Mouse (Mus musculus): ENCODE data around the gene H2al1j. TPM values are rescaled to one million over a fixed set of nuclear protein-coding genes. Genes with fewer than 3 reads are reported as not detected.
"Not testable (repeated sequence)": the region's sequence is repeated elsewhere in the genome, so short reads cannot be mapped to it uniquely, and the experiment has no call there.

H2al1j gene
- not detected for total RNA-seq (2021)

GRCm38 (mm10) chrX:11327522-11327921, at the start of gene H2al1j:
H2al1j (plus strand) TSS chrX:11327822.
- intact Hi-C loops (cut with DNase I); DNase-seq (ENCODE audit: low spot score in 2 of 2): not testable (repeated sequence)

DNA sequence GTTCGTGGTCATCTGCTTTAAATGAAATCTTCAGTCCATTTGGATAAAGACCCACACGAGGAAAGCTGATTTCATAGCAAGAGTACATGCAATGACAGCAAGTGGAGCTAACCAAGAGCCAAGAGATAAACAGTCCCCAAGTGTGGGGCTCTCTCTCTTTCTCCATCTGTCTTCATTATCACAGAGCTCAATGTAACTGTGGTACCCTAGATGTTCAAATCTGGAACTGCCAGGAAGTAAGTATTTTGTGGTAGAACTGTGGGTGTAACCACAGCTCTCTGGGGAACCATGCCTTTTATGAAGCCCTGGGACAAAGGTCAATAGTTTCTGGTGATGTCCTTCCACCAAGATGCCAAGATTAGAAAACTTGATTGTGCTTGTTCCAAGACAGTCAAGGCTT, 46.9 kb upstream of the H2al1j start:
- intact Hi-C loops (cut with DNase I): no loop called here
- no peak for DNase-seq (ENCODE audit: low spot score in 2 of 2)

DNA sequence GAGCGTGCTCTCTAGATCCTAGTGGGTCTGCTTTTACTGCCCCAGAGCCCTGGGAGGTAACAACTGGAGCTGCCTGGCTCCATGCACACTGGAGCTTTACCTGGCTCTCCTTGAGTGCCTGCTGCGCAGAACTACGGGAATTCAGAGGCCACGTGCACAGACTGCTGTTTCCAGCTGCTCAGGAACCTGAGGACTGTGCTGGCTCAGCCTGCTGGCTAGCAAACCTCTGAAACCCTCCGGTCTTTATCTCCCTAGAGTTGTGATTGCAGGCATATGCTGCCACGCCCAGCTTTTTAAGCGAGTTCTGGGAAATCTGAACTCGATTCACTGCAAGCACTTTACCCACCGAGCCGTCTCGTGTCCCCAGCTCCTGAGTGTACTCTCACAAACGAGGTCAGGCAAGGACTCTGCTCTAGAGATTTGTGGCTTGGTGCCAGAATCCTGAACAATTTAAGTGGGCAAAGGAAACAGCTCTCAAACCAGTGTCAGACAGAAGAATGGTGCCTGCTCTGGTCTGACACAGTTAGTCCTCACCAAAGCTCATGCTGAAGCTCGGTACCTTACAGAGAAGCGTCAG, 39.2 kb upstream of the H2al1j start:
- DNase-seq (ENCODE audit: low spot score in 2 of 2): no peak
- intact Hi-C loops (cut with DNase I): no loop called here

DNA sequence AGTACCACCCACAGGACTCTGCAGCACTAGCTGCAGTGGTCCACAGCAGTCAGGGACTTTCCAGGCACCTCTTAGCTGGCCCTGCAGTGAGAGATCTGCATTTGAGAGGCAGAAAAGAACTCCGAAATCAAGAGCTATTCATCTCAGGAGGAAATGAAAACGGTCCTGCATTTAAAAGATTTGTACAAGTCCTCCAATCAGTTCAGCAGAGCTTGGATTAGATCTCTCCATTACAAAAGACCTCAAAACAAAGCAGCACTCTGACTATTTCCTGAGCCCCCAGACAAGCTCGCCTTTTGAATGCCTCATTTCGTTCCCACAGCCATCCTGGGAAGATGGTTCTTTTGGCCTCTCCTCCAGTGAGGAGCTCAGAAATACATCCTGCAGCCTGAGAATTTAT, 38.4 kb upstream of the H2al1j start:
- intact Hi-C loops (cut with DNase I): no loop called here
- no peak for DNase-seq (ENCODE audit: low spot score in 2 of 2)

- intact Hi-C loops (cut with DNase I); DNase-seq (ENCODE audit: low spot score in 2 of 2): not testable (repeated sequence)
Observed at GRCm38 (mm10) chrX:11298957-11299356, 28.7 kb upstream of the H2al1j start, which contains the start of gene H2al1a. H2al1a (plus strand) TSS chrX:11299257.

DNA sequence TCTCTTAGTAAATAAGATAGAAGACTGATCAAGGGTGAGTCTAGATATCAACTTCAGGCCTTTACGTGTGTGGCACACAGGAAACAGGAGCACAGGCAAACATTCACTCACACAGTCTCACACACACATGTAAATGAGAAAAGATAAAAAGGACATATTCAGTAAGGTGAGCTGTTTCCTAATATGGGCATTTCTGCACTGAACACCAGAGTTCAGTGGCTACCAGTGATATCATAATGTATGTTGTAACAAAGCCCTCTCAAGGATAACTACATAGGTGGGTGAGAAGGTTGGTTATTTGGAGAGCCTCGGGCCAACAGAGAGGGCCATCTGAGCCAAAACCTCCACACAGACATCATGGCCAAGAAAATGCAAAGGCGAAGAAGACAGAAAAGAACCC, 25.5 kb upstream of the H2al1j start, which contains the start of gene H2al1b:
H2al1b (plus strand) TSS at position 301 of the 400 bp plus-strand sequence.
- DNase-seq (ENCODE audit: low spot score in 2 of 2); intact Hi-C loops (cut with DNase I): not testable (repeated sequence)

DNA sequence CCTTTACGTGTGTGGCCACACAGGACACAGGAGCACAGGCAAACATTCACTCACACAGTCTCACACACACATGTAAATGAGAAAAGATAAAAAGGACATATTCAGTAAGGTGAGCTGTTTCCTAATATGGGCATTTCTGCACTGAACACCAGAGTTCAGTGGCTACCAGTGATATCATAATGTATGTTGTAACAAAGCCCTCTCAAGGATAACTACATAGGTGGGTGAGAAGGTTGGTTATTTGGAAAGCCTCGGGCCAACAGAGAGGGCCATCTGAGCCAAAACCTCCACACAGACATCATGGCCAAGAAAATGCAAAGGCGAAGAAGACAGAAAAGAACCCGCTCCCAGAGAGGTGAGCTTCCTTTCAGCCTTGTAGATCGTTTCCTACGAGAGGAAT, 22.3 kb upstream of the H2al1j start, which contains the start of gene H2al1c:
H2al1c (plus strand) TSS at position 301 of the 400 bp plus-strand sequence.
- intact Hi-C loops (cut with DNase I); DNase-seq (ENCODE audit: low spot score in 2 of 2): not testable (repeated sequence)

DNA sequence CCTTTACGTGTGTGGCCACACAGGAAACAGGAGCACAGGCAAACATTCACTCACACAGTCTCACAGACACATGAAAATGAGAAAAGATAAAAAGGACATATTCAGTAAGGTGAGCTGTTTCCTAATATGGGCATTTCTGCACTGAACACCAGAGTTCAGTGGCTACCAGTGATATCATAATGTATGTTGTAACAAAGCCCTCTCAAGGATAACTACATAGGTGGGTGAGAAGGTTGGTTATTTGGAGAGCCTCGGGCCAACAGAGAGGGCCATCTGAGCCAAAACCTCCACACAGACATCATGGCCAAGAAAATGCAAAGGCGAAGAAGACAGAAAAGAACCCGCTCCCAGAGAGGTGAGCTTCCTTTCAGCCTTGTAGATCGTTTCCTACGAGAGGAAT, 19.1 kb upstream of the H2al1j start, which contains the start of gene H2al1d:
H2al1d (plus strand) TSS at position 301 of the 400 bp plus-strand sequence.
- DNase-seq (ENCODE audit: low spot score in 2 of 2); intact Hi-C loops (cut with DNase I): not testable (repeated sequence)

GRCm38 (mm10) chrX:11311634-11312033, 16.0 kb upstream of the H2al1j start, which contains the start of gene H2al1e:
H2al1e (plus strand) TSS chrX:11311934.
- DNase-seq (ENCODE audit: low spot score in 2 of 2); intact Hi-C loops (cut with DNase I): not testable (repeated sequence)

- DNase-seq (ENCODE audit: low spot score in 2 of 2); intact Hi-C loops (cut with DNase I): not testable (repeated sequence)
Observed at GRCm38 (mm10) chrX:11314858-11315257, 12.8 kb upstream of the H2al1j start, which contains the start of gene H2al1f. H2al1f (plus strand) TSS chrX:11315158.

DNA sequence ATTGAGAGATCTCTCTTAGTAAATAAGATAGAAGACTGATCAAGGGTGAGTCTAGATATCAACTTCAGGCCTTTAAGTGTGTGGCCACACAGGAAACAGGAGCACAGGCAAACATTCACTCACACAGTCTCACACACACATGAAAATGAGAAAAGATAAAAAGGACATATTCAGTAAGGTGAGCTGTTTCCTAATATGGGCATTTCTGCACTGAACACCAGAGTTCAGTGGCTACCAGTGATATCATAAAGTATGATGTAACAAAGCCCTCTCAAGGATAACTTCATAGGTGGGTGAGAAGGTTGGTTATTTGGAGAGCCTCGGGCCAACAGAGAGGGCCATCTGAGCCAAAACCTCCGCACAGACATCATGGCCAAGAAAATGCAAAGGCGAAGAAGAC, 9.7 kb upstream of the H2al1j start, which contains the start of gene H2al1g:
H2al1g (plus strand) TSS at position 301 of the 400 bp plus-strand sequence.
- intact Hi-C loops (cut with DNase I); DNase-seq (ENCODE audit: low spot score in 2 of 2): not testable (repeated sequence)

GRCm38 (mm10) chrX:11321192-11321591, 6.4 kb upstream of the H2al1j start, which contains the start of gene H2al1h:
H2al1h (plus strand) TSS chrX:11321492.
- DNase-seq (ENCODE audit: low spot score in 2 of 2); intact Hi-C loops (cut with DNase I): not testable (repeated sequence)

GRCm38 (mm10) chrX:11324359-11324758, 3.3 kb upstream of the H2al1j start, which contains the start of gene H2al1i:
H2al1i (plus strand) TSS chrX:11324659.
- DNase-seq (ENCODE audit: low spot score in 2 of 2); intact Hi-C loops (cut with DNase I): not testable (repeated sequence)

DNA sequence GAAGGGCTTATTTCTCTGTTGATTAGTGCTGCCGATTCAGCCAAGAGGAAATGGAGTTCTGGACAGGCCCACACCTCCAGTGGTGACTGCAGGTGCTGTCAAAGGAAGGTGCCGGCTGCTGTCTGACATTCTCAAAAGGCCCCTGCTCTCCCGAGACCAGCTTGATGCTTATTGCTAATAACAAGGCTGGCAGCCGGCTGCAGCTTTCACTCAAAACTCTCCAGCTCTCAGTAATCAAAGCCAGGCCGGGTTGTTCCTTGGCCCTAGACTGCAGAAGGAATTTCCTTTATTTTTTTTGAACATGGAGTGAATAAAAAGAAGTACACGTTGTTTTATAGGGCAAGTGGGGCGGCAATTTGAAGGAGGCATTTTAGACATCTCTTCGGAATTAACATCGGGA, 18.1 kb downstream of the H2al1j start:
- no peak for DNase-seq (ENCODE audit: low spot score in 2 of 2)
- intact Hi-C loops (cut with DNase I): no loop called here

GRCm38 (mm10) chrX:11346756-11347155, 19.1 kb downstream of the H2al1j start:
- intact Hi-C loops (cut with DNase I): no loop called here

GRCm38 (mm10) chrX:11360823-11361222, 33.2 kb downstream of the H2al1j start:
- intact Hi-C loops (cut with DNase I): no loop called here
- no peak for DNase-seq (ENCODE audit: low spot score in 2 of 2)

More at GRCm38 (mm10) chrX:11346756-11347155, 19.1 kb downstream of the H2al1j start:
- no peak for DNase-seq (ENCODE audit: low spot score in 2 of 2)

GRCm38 (mm10) chrX:11361261-11361660, 33.6 kb downstream of the H2al1j start:
- intact Hi-C loops (cut with DNase I): no loop called here
- no peak for DNase-seq (ENCODE audit: low spot score in 2 of 2)

GRCm38 (mm10) chrX:11363890-11364289, 36.3 kb downstream of the H2al1j start:
- intact Hi-C loops (cut with DNase I): no loop called here
- no peak for DNase-seq (ENCODE audit: low spot score in 2 of 2)

DNA sequence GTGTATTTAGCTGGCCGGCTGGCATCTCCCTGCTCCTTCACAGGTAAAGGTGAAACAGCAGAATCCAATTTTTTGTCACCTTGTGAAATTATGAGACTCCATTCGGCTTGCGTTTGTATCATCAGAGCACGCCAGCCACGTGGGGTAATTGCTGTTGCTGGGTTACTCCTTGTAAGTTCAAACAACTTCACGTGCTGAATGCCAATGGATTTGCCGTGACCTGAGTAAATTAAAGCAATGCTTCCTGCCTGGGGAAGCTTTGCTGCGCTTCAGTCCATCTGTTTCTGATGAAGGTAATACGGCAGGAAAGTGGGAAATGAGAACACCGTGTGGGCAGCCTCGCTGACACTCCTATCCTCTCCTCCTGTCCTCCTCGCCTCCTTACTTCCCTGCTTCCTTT, 37.5 kb downstream of the H2al1j start:
- no peak for DNase-seq (ENCODE audit: low spot score in 2 of 2)
- intact Hi-C loops (cut with DNase I): no loop called here
